12 mouse cellular contexts compared by ENCODE assay signal in the genomic region with DNA sequence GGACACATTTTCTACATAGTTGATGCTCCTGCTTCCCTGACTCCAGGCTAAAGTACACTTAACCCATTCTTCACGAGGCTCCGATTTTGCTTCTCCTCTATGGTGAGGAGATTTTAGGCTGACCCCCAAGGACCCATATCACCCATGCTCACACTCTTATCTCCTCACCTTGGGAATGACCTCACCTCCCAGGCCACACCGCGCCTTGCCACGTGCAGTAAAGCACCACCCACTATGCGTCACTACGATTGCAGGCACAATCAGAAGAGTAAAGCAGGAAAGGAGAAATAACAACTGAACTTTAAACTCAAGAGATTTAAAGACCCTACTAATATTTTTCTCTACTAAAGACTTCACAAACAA.
"Had no signal": no experiment of that assay in that cellular context is flagged by ENCODE, and none has a peak within 500 bp of the region (broad histone marks: within the 10 kb centered on the region; RNA-seq: fewer than 3 reads in every experiment).

No protein-coding gene starts in this region.

- H3K4me1 ChIP-seq: embryonic facial prominence, embryonic 10.5 days; embryonic facial prominence, embryonic 12.5 days; embryonic facial prominence, embryonic 13.5 days; embryonic facial prominence, embryonic 15.5 days; forebrain, embryonic 10.5 days; forebrain, embryonic 12.5 days; forebrain, embryonic 13.5 days; forebrain, embryonic 15.5 days had no signal

- H3K36me3 ChIP-seq: embryonic facial prominence, embryonic 12.5 days; embryonic facial prominence, embryonic 15.5 days; forebrain, embryonic 15.5 days had no signal

- H3K4me2 ChIP-seq: embryonic facial prominence, embryonic 12.5 days; embryonic facial prominence, embryonic 13.5 days; embryonic facial prominence, embryonic 15.5 days; forebrain, embryonic 12.5 days; forebrain, embryonic 13.5 days; forebrain, embryonic 15.5 days had no signal

- H3K27ac ChIP-seq: embryonic facial prominence, embryonic 10.5 days; embryonic facial prominence, embryonic 12.5 days; embryonic facial prominence, embryonic 13.5 days; embryonic facial prominence, embryonic 15.5 days; forebrain, embryonic 10.5 days; forebrain, embryonic 12.5 days; forebrain, embryonic 13.5 days; forebrain, embryonic 15.5 days; gastrocnemius, adult 2 months; heart, adult 2 months had no signal

- H3K27me3 ChIP-seq: embryonic facial prominence, embryonic 12.5 days; embryonic facial prominence, embryonic 13.5 days; embryonic facial prominence, embryonic 15.5 days; forebrain, embryonic 12.5 days; forebrain, embryonic 13.5 days; forebrain, embryonic 15.5 days had no signal

- H3K9me3 ChIP-seq: embryonic facial prominence, embryonic 10.5 days; embryonic facial prominence, embryonic 12.5 days; embryonic facial prominence, embryonic 13.5 days; embryonic facial prominence, embryonic 15.5 days; forebrain, embryonic 10.5 days; forebrain, embryonic 12.5 days; forebrain, embryonic 13.5 days; forebrain, embryonic 15.5 days had no signal

- H3K9ac ChIP-seq: embryonic facial prominence, embryonic 12.5 days; embryonic facial prominence, embryonic 13.5 days; embryonic facial prominence, embryonic 15.5 days; forebrain, embryonic 12.5 days; forebrain, embryonic 13.5 days; forebrain, embryonic 15.5 days; forebrain, postnatal 0 days had no signal

- H3K4me3 ChIP-seq: embryonic facial prominence, embryonic 10.5 days; embryonic facial prominence, embryonic 12.5 days; embryonic facial prominence, embryonic 13.5 days; embryonic facial prominence, embryonic 15.5 days; erythroblast, embryonic 14.5 days; forebrain, embryonic 10.5 days; forebrain, embryonic 12.5 days; forebrain, embryonic 13.5 days; forebrain, embryonic 15.5 days; gastrocnemius, adult 2 months; heart, adult 2 months had no signal
